Mouse (Mus musculus) Patski (cell line): ENCODE data around the gene Alox5. TPM values are rescaled to one million over a fixed set of nuclear protein-coding genes. Genes with fewer than 3 reads are reported as not detected.

Experiments
- ATAC-seq: fragments of 100-300 bp; one replicate; pipeline ENCODE4 v1.8.0; 2021
- CTCF ChIA-PET: fragments of 350-600 bp; sonication (Branson Sonifier 250); formaldehyde crosslinking; loops from one replicate; lab custom pipeline; 2022; ENCODE audit warnings: inconsistent platforms; lab: Charles Lee
- POLR2A ChIA-PET: fragments of 350-600 bp; sonication (Branson Sonifier 250); formaldehyde crosslinking; loops from one replicate; lab custom pipeline; 2022; ENCODE audit warnings: antibody characterized with exemption, inconsistent platforms; lab: Charles Lee
- DNase-seq: peaks from one replicate; pipeline ENCODE4 v3.0.0-alpha.2; 2011; ENCODE audit warnings: low read depth, low spot score
- H3K27me3 ChIP-seq: fragments of 371-371 bp; one replicate; pipeline ENCODE4 v1.5.1; 2021
- CTCF ChIP-seq: fragments of 100-300 bp; IDR thresholded peaks from one replicate; pipeline ENCODE4 v1.5.1; 2021
- in situ Hi-C: fragments of 300-500 bp; cut with MboI; formaldehyde crosslinking; loops from 3 replicates; pipeline ENCODE4 v1.11.1; 2018; ENCODE audit warnings: low pct_unique_long_range_greater_than_20kb, mixed read lengths
- polyA plus RNA-seq: library from polyadenylated mRNA; unstranded; gene quantifications from one replicate; pipeline ENCODE4 v1.2.3, GENCODE M21; 2021

Alox5 gene
- polyA plus RNA-seq, 1 experiment from 2014 or later = not detected

DNA sequence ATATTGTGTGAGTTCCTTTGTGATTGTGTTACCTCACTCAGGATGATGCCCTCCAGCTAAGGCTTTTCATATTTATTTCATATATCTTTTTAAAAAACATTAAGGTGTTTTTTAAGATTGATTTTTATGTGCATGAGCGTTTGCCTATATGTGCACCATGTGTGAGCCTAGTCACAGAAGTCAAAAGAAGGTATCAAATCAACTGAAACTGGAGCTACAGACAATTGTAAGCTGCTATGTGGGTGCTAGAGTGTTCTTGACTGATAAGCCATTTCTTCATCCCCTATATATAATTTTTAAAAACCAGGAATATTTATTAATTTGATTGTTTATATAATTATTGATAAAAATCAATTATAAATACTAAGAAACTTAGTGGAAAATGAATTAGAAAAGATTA is 72.9 kb downstream of the Alox5 start:
- in situ Hi-C loops = no loop called here
- ATAC-seq = no peak
- ChIA-PET CTCF (interaction anchor here (1.4 kb wide), 1 partner anchor 12 kb away, joined by 5 read pairs; no protein-coding TSS in a partner anchor), POLR2A (no interaction called here)
- no peak for DNase-seq
- no peak for TF ChIP-seq CTCF
- H3K27me3 ChIP-seq = no peaks in the 10 kb centered on the region

GRCm38 (mm10) chr6:116386506-116386905 is 74.5 kb downstream of the Alox5 start:
- ChIA-PET POLR2A (interaction anchor here (0.6 to 1.4 kb wide), 2 partner anchors 18 to 22 kb away, joined by 3 read pairs; no protein-coding TSS in a partner anchor), CTCF (interaction anchor here (1.3 kb wide), 1 partner anchor 17 kb away, joined by 3 read pairs; no protein-coding TSS in a partner anchor)
- no peak for TF ChIP-seq CTCF
- ATAC-seq (no peak), DNase-seq (no peak)
- in situ Hi-C loops = no loop called here
- H3K27me3 ChIP-seq = no peaks in the 10 kb centered on the region

DNA sequence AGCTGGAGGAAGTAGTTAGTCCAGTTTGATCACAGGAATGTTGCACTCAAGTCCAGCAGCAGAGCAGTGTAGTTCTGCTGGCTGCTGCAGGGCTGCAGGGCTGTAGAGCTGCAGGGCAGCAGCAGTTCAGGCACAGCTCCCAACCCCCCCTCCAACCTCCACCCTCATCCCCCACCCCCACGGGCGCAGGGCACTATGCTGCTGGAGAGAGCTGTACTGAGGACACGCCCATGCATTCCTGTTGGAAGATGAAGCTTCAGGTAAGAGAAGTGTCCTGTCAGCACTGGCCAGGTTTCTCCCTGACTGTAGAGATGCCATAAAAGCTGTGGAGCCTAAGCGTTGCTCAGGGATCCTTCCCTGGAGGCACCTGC is 74.9 kb downstream of the Alox5 start:
- no peak for DNase-seq
- in situ Hi-C loops = no loop called here
- ChIA-PET POLR2A (interaction anchor here (0.6 to 1.7 kb wide), 3 partner anchors 18 to 23 kb away, joined by 3 to 9 read pairs (median 3); no protein-coding TSS in a partner anchor), CTCF (interaction anchor here (0.8 to 2.0 kb wide), 4 partner anchors 10 to 17 kb away, joined by 3 to 6 read pairs (median 3); no protein-coding TSS in a partner anchor)
- no peaks in the 10 kb centered on the region for H3K27me3 ChIP-seq
- ATAC-seq = peak; percentile 97
- no peak for TF ChIP-seq CTCF

DNA sequence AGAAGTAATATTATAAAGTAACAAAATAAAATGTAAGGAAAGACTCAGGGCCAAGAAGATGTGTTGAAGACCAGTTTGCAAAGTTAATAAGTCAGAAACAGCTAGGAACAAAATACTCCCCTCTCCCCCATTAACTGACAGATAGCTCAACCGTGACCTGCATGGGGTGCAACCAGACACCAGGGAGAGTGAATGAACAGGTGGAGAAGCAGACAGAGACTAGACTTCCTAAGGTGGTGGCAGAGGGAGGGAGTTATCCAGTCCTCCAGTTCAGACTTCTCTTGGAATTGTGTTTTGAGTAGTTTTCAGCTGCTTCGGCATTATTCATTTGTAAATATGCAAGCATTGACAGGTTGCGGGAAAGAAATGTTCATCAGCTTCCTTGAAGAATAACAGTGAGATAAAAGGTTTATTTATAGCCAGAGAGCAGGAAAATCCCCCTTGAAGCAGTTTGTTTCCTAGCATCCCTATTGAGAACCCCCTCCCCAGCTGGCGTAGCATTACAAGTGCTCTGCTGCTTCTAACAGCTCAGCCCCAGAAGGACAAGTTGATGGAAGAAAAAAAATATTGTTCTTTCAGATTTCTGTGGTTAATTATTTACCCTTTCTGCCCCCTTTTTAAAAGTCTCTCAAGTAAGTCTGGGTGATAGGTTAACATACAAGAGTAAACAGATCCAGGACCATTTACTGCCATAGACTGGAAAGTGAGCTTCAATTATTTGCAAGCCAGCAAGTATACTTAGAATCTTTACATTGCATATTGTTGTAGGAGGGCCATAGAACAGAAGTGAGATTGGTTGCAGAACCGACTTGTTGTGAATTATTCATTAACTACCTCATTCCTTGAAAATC is 75.6 kb downstream of the Alox5 start:
- CTCF ChIA-PET = interaction anchor here (0.8 to 2.0 kb wide), 5 partner anchors 10 to 18 kb away, joined by 3 to 6 read pairs (median 3); no protein-coding TSS in a partner anchor
- in situ Hi-C loops = no loop called here
- peak; percentile 15 for ATAC-seq
- POLR2A ChIA-PET = interaction anchor here (1.4 to 1.7 kb wide), 2 partner anchors 21 to 23 kb away, joined by 3 to 9 read pairs; no protein-coding TSS in a partner anchor
- no peak for TF ChIP-seq CTCF
- H3K27me3 ChIP-seq = no peaks in the 10 kb centered on the region
- no peak for DNase-seq

DNA sequence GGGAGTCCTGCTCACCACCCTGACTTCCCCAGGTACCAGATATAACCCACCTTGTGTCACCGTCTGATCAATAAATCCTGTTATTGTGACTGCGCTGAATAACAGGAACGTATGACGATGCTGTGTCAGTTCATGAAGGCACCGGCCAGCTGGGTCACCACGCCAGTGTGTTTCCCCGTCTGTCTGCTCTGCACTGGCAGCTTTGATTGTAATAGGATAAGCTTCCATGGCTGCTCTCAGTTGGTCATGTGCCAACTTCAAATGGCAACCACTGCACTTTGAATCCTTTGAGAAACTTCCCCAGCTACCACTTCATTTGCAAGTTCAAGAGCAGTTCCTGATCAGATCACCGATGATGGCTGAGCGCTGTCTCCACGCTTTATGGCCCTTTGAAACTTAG is 77.4 kb downstream of the Alox5 start:
- ChIA-PET POLR2A (no interaction called here), CTCF (no interaction called here)
- TF ChIP-seq CTCF = no peak
- ATAC-seq (no peak), DNase-seq (no peak)
- H3K27me3 ChIP-seq = no peaks in the 10 kb centered on the region
- in situ Hi-C loops = no loop called here

- ATAC-seq (no peak), DNase-seq (no peak)
- in situ Hi-C loops = no loop called here
- H3K27me3 ChIP-seq = no peaks in the 10 kb centered on the region
- ChIA-PET POLR2A (no interaction called here), CTCF (no interaction called here)
- TF ChIP-seq CTCF = no peak
Observed at GRCm38 (mm10) chr6:116381605-116382004, 79.4 kb downstream of the Alox5 start.

- no peak for TF ChIP-seq CTCF
- in situ Hi-C loops = no loop called here
- no peak for DNase-seq
- CTCF ChIA-PET = interaction anchor here (0.9 kb wide), 1 partner anchor 9 kb away, joined by 4 read pairs; no protein-coding TSS in a partner anchor
- POLR2A ChIA-PET = interaction anchor here (0.5 kb wide), 1 partner anchor 40 kb away, joined by 3 read pairs; no protein-coding TSS in a partner anchor
- no peak for ATAC-seq
- no peaks in the 10 kb centered on the region for H3K27me3 ChIP-seq
Observed at GRCm38 (mm10) chr6:116380157-116380556, 80.8 kb downstream of the Alox5 start.

GRCm38 (mm10) chr6:116378892-116379291 is 82.1 kb downstream of the Alox5 start:
- no peak for DNase-seq

DNA sequence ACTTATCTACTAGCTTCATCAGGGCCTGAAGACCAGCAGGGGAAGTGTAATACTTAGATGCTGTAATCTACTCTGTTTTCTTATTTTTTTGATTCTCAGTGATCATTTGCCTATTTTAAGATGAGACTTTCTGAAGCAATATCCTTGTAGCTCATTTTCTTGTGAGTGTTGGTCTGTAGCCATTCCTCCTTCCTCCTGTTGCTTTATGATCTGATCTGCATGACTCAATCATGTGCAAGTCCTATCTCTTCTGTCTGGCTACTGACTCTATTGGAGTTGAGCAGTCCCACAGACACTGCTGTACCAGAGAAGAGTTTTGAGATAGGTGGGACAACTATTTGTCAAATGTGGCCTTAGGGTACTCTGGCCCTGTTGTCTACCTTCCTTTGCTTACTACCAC is 86.4 kb downstream of the Alox5 start:
- TF ChIP-seq CTCF = no peak
- H3K27me3 ChIP-seq = no peaks in the 10 kb centered on the region
- ChIA-PET CTCF (interaction anchor here (0.9 kb wide), 1 partner anchor 10 kb away, joined by 4 read pairs; no protein-coding TSS in a partner anchor), POLR2A (interaction anchor here (0.7 kb wide), 1 partner anchor 48 kb away, joined by 3 read pairs; no protein-coding TSS in a partner anchor)
- DNase-seq (no peak), ATAC-seq (no peak)
- in situ Hi-C loops = no loop called here

More at GRCm38 (mm10) chr6:116378892-116379291, 82.1 kb downstream of the Alox5 start:
- in situ Hi-C loops = no loop called here
- ChIA-PET CTCF (no interaction called here), POLR2A (no interaction called here)
- ATAC-seq = no peak
- no peak for TF ChIP-seq CTCF
- no peaks in the 10 kb centered on the region for H3K27me3 ChIP-seq

- in situ Hi-C loops = no loop called here
- CTCF ChIA-PET = interaction anchor here (0.9 kb wide), 1 partner anchor 10 kb away, joined by 4 read pairs; no protein-coding TSS in a partner anchor
- POLR2A ChIA-PET = no interaction called here
- DNase-seq = no peak
- no peak for ATAC-seq
- TF ChIP-seq CTCF = no peak
- no peaks in the 10 kb centered on the region for H3K27me3 ChIP-seq
Observed at GRCm38 (mm10) chr6:116374136-116374535, 86.8 kb downstream of the Alox5 start.
